Mouse (Mus musculus) heart, postnatal 0 days (tissue): ENCODE measurements around the gene Farp1. TPM values are rescaled to one million over a fixed set of nuclear protein-coding genes. Genes with fewer than 3 reads are reported as not detected.

Experiments used
- ATAC-seq: fragments of 200-750 bp; cut with Nextera tagmentation; 2 replicates; pipeline ENCODE4 v1.8.0; 2017; ENCODE audit warnings: low read depth, moderate number of reproducible peaks, moderate library complexity; ENCODE audit not compliant: insufficient read depth
- DNase-seq: peaks from one replicate; pipeline ENCODE4 v3.0.0-alpha.2; 2016; ENCODE audit warnings: low spot score
- H3K27ac ChIP-seq: fragments of 300-500 bp; sonication (generic); 2 replicates; pipeline ENCODE4 v1.5.1; 2014; ENCODE audit warnings: low read depth, mild to moderate bottlenecking
- H3K27me3 ChIP-seq: fragments of 300-500 bp; sonication (generic); 2 replicates; pipeline ENCODE4 v1.6.1; 2014; ENCODE audit warnings: low read length, mixed read lengths; ENCODE audit not compliant: control insufficient read depth, insufficient read depth
- H3K36me3 ChIP-seq: fragments of 300-500 bp; sonication (generic); replicated peaks from 2 replicates; pipeline ENCODE4 v1.6.1; 2014; ENCODE audit warnings: low read length, mixed read lengths; ENCODE audit not compliant: control insufficient read depth, insufficient read depth
- H3K4me1 ChIP-seq: fragments of 300-500 bp; sonication (generic); 2 replicates; pipeline ENCODE4 v1.6.1; 2014; ENCODE audit warnings: antibody characterized with exemption; ENCODE audit not compliant: control insufficient read depth, insufficient read depth
- H3K4me2 ChIP-seq: fragments of 300-500 bp; sonication (generic); 2 replicates; pipeline ENCODE4 v1.6.1; 2014; ENCODE audit warnings: low read depth, mild to moderate bottlenecking, low read length, moderate library complexity
- H3K4me3 ChIP-seq: fragments of 300-500 bp; sonication (generic); 2 replicates; pipeline ENCODE4 v1.5.1; 2014; ENCODE audit warnings: low read depth, low read length
- H3K9ac ChIP-seq: fragments of 300-500 bp; sonication (generic); replicated peaks from 2 replicates; pipeline ENCODE4 v1.6.1; 2014; ENCODE audit warnings: low read depth, low read length, mixed read lengths
- H3K9me3 ChIP-seq: fragments of 300-500 bp; sonication (generic); replicated peaks from 2 replicates; pipeline ENCODE4 v1.6.1; 2016; ENCODE audit warnings: low read length; ENCODE audit not compliant: control insufficient read depth
- CTCF ChIP-seq: IDR thresholded peaks from 2 replicates; pipeline ENCODE4 v1.5.1; 2016; ENCODE audit warnings: antibody characterized with exemption, control low read depth, low read depth
- EP300 ChIP-seq: IDR thresholded peaks from 2 replicates; pipeline ENCODE4 v1.6.1; 2016; ENCODE audit warnings: antibody characterized with exemption, low read depth
- WGBS: fragments of 180-500 bp; shearing (Covaris S2); extraction: QIAGEN DNeasy Blood & Tissue Kit; methylation state at CpG from one replicate; pipeline ENCODE4 v1.1.7; 2014; 5-methylcytosine and 5-hydroxymethylcytosine counted together
- polyA plus RNA-seq: library from polyadenylated mRNA; unstranded; fragments of >200 nt; fragmentation: Nextera tagmentation; extraction: Ambion mirVana; gene quantifications from 2 replicates; pipeline ENCODE4 v1.2.1, GENCODE M21; 2015
- total RNA-seq: library from RNA; depleted of rRNA; stranded (reverse); fragments of >200 nt; gene quantifications from 2 replicates; pipeline ENCODE4 v1.2.3, GENCODE M21; 2014; ENCODE audit warnings: low replicate concordance

Gene Farp1
- total and polyA plus RNA-seq, 2 experiments from 2014 or later = 5.4 to 14.9 TPM

DNA sequence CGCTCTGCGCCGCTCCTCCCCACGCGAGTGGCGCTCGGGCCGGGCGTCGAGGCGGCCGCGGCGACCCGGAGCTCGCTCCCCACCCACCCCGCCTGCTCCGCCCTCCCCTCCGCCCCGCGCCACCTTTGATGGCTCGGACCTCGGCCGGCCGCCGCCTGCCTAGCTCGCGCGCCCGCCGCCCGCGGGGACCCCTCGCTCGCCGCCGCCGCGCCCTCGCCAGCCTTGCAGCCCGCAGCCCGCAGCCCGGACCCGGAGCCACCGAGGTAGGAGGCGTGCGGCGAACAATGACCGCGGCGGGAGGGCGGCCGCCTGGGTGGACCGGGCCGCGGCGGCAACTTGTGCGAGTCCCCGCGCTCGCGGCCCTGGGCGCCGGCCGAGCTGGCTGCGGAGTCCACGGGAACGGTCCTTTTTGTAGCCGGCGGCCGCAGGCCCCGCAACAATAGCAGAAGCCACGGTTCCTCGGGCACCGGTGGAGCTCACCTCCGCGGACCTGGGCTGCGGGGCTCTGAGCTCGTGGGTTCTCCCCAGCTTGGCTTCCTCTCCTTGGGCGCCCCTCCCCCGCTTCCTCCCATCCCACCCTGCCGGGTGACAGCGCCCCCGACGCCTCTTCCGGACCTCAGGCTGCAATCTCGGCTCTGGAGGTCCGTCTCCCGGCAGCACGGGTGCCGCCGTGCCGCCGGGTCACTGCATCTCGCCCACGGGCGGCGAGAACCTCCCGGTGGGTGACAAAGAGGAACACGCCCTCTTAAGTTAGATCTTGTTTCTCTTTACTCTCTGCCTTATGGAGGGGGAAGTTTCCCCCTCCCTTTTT, 868 bp downstream of the Farp1 start:
- H3K27me3 ChIP-seq = no peaks in the 10 kb centered on the region
- peak; percentile 46 for DNase-seq
- peaks cover 13% of the 10 kb centered on the region for H3K4me1 ChIP-seq
- H3K4me3 ChIP-seq = peak overlapping the region; percentile 98
- H3K9ac ChIP-seq = peak overlapping the region; percentile 94
- 1% methylated on average over 64 of the region's 100 CpGs for WGBS
- peak overlapping the region; percentile 81 for H3K4me2 ChIP-seq
- no peak for TF ChIP-seq CTCF
- TF ChIP-seq EP300 = no peak
- no peaks in the 10 kb centered on the region for H3K36me3 ChIP-seq
- H3K9me3 ChIP-seq = no peaks in the 10 kb centered on the region
- peak overlapping the region; percentile 83 for H3K27ac ChIP-seq
- peak; percentile 77 for ATAC-seq

- H3K9me3 ChIP-seq = no peaks in the 10 kb centered on the region
- WGBS = under 1% methylated on average over 19 of the region's 19 CpGs
- DNase-seq (peak; percentile 45), ATAC-seq (no peak)
- no peaks in the 10 kb centered on the region for H3K36me3 ChIP-seq
- peak overlapping the region; percentile 98 for H3K4me3 ChIP-seq
- H3K9ac ChIP-seq = peak overlapping the region; percentile 94
- H3K4me2 ChIP-seq = peak overlapping the region; percentile 81
- peaks cover 13% of the 10 kb centered on the region for H3K4me1 ChIP-seq
- H3K27me3 ChIP-seq = no peaks in the 10 kb centered on the region
- TF ChIP-seq CTCF = no peak
- TF ChIP-seq EP300 = no peak
- H3K27ac ChIP-seq = peak overlapping the region; percentile 83
Observed at GRCm38 (mm10) chr14:121036612-121037221, 1.7 kb downstream of the Farp1 start.

GRCm38 (mm10) chr14:121037276-121037675, 2.3 kb downstream of the Farp1 start:
- peak overlapping the region; percentile 81 for H3K4me2 ChIP-seq
- TF ChIP-seq EP300 = no peak
- no peak for TF ChIP-seq CTCF
- ATAC-seq (no peak), DNase-seq (peak; percentile 23)
- WGBS = 33% methylated on average over 7 of the region's 7 CpGs
- H3K27me3 ChIP-seq = no peaks in the 10 kb centered on the region
- H3K4me3 ChIP-seq = peak overlapping the region; percentile 98
- no peak overlapping the region for H3K9ac ChIP-seq
- H3K36me3 ChIP-seq = no peaks in the 10 kb centered on the region
- H3K4me1 ChIP-seq = peaks cover 13% of the 10 kb centered on the region
- H3K9me3 ChIP-seq = no peaks in the 10 kb centered on the region
- H3K27ac ChIP-seq = peak overlapping the region; percentile 83; the same call in 1 of the 2 replicates

DNA sequence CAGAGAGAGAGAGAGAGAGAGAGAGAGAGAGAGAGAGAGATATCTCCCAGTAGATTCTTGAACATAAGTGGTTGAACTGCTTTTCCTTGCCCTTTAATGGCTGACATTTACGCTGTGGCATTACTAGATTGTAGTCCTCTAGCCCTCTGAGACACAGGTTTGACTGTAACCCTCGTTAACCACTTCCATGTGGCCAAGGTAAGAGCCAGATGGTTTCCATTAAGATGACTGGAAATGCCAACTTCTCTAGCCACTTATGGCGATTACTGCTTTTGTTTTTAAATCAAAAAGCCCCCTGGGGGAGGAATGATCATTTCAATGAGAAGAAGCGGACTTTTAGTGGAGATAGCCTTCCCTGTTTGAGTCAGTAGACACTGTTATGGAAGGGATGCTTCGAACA, 3.7 kb downstream of the Farp1 start:
- ATAC-seq = no peak
- Histone ChIP-seq H3K4me3 (no peak overlapping the region), H3K4me2 (no peak overlapping the region), H3K27ac (no peak overlapping the region), H3K9me3 (no peaks in the 10 kb centered on the region), H3K9ac (no peak overlapping the region), H3K4me1 (peaks cover 13% of the 10 kb centered on the region), H3K27me3 (no peaks in the 10 kb centered on the region), H3K36me3 (no peaks in the 10 kb centered on the region)
- DNase-seq = no peak
- 78% methylated on average over 5 of the region's 5 CpGs for WGBS
- no peak for TF ChIP-seq EP300
- TF ChIP-seq CTCF = no peak

DNA sequence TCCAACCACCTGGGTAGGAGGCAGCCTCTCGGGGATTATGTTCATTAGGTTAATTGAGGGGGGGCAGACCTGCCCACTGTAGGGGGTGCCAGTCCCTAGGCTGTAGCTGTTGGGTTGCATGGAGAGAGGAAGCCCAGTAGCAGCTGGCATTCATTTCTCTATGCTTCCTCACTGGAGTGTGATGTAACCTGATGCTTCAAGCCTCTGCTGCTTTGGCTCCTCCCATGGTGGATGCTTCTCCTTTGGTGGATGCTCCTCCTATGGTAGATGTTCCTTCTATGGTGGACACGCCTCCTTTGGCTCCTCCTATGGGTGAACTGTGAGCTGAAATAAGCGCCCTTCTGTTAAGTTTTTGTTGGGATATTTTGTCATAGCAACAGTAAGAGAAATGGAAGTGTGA, 9.1 kb downstream of the Farp1 start:
- Histone ChIP-seq H3K27ac (no peak overlapping the region), H3K27me3 (no peaks in the 10 kb centered on the region), H3K9ac (no peak overlapping the region), H3K4me1 (peaks cover 15% of the 10 kb centered on the region), H3K4me2 (no peak overlapping the region), H3K4me3 (no peak overlapping the region), H3K36me3 (no peaks in the 10 kb centered on the region), H3K9me3 (no peaks in the 10 kb centered on the region)
- no peak for DNase-seq
- TF ChIP-seq EP300 = no peak
- TF ChIP-seq CTCF = no peak
- no peak for ATAC-seq
- 88% methylated on average over 3 of the region's 3 CpGs for WGBS
